Mouse (Mus musculus) layer of hippocampus, postnatal 25 days (tissue): ENCODE results near the gene Tsnaxip1. TPM values are rescaled to one million over a fixed set of nuclear protein-coding genes. Genes with fewer than 3 reads are reported as not detected.
"Not testable (repeated sequence)": the region's sequence is repeated elsewhere in the genome, so short reads cannot be mapped to it uniquely, and the experiment has no call there.

Experiments used
- DNase-seq, 2 experiments: peaks; one replicate each; pipeline ENCODE4 v3.0.0; 2022; ENCODE audit warnings: mixed read lengths in 2 of 2, low spot score in 1 of 2; ENCODE audit errors: extremely low spot score in 1 of 2
- total RNA-seq, 2 experiments: library from RNA; stranded (reverse); gene quantifications; 2 replicates each; pipeline ENCODE4 v1.2.3; 2021

Gene Tsnaxip1
- total RNA-seq, 2 experiments from 2014 or later, result 0.15 to 0.31 TPM

GRCm38 (mm10) chr8:105812511-105812910 lies 15.0 kb upstream of the Tsnaxip1 start:
- DNase-seq, result no peak

DNA sequence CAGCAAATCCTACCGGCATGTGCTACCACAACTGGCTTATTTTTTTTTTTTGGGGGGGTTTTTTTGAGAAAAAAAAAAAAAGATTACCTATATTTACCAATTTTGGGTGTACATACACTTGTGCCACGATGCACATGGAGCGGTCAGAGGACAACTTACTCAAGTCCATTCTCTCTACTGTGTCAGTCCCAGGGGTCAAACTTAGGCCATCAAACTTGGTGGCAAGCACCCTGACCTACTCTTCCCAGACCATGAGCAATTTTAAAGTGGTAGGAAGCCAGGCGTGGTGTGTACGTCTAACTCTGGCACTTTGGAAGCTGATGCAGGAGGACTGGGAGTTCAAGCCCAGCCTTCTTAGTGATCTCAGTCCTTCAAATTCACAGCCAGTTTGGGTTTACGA lies 14.3 kb upstream of the Tsnaxip1 start:
- DNase-seq, result no peak

DNA sequence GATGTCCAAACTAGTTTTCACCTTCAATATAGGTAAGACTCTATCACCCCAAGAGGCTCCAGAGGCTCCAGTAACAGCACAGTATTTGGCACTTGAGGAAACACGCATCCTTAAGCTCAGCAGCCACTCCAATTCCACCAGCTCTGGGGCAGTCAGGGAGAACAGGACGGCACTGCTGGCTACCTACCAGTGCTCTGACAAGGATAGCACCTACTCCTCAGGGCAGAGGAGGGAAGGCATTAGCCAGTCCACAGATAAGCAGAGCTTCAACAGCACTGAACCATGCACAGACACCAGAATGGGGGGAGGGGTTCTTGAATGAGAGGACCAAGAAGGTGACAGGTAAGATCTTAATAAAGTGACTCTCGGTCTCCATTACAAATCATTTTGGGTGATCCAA lies 7.9 kb upstream of the Tsnaxip1 start:
- no peak for DNase-seq

DNA sequence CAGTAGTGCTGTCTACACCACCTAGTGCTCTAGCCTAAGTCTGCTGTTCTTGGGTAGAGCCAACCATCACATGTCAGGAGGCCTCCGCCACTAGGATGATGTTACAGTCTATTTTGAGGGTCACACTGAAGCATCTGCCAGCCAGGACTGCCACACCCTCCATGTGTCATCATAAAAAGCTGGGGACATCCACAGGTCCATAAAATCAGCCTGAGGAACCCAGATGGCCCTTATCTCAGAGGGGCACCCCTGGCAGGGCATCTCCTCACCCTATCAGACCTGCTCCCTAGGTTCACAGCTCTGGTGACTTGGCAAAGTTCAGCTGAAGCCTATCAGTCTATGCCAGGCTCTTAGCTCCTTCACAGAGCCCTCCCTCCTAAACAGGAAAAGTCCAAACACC lies 6.6 kb upstream of the Tsnaxip1 start:
- no peak for DNase-seq

DNA sequence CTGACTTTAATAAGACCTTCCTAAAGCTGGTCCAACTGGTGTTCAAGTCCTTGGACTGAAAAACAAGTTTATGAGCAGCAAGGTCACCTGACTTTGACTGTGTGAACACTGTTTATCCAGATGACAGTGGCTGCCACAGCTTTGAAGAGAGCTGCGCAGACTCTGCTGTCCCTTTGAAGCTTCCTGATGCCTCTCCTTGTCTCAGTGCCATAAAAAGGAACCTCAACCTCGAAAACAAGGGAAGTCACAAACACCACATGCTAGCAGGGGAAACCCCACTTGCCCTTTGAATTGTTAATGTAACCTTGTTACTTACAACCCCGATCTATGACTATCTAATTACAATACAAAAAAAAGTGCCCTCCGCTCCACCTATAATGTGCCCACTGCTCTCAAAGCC lies 2.0 kb upstream of the Tsnaxip1 start:
- no peak for DNase-seq

DNA sequence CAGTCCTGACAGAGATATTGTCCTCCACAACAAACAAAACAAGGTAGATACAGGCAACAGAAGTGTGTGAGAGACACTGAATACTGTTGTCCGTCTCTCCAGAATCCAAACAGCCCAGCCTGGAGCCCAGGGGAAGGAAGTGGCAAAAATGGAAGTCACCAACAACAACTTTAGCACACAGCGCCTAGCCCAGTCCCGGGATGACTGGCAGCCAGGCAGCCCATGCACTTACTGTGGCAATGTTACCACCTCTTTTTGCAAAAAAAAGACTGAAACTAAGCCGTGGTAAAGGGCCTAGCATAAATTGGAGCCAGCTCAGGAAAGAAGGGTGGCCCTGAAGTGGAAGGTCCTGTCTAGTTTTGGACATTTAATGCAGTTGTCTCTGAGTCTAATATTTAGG lies 1.2 kb upstream of the Tsnaxip1 start:
- no peak for DNase-seq

DNA sequence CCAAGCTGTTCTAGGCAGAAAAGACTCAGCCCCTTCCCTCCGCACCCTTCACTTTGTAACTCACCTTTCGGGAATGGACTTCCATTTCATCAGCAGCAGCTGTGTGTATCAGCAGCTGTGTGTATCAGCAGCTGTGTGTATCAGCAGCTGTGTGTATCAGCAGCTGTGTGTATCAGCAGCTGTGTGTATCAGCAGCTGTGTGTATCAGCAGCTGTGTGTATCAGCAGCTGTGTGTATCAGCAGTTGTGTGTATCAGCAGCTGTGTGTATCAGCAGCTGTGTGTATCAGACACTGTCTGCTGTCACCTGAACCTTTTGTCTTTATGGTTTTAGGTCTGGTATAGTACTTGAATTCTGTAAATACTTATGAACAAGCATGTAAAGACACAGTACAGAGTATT lies 6.2 kb downstream of the Tsnaxip1 start:
- DNase-seq, result not testable (repeated sequence)

DNA sequence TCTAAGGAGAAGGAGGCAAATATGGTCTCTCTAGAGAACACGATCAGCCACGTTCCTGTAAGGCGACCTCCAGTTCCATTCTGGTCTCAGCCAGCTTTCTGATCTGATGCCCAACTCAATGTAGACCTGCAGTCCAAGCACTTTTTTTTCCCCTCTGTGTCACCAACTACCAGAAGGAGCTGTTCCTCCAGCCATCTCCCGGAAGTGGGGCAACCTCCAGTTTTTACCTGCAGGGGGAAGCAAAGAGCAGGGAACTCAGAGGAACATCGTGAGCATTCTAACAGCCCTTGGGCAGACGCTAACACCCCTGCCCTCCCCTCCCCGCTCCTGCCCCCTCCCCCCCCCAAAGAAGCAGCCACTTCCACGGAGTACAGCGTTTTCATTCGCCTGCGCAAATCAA lies 7.8 kb downstream of the Tsnaxip1 start:
- DNase-seq, result peak in 1 of 2 experiments; percentile 67

GRCm38 (mm10) chr8:105836991-105837390 lies 9.5 kb downstream of the Tsnaxip1 start:
- no peak for DNase-seq

DNA sequence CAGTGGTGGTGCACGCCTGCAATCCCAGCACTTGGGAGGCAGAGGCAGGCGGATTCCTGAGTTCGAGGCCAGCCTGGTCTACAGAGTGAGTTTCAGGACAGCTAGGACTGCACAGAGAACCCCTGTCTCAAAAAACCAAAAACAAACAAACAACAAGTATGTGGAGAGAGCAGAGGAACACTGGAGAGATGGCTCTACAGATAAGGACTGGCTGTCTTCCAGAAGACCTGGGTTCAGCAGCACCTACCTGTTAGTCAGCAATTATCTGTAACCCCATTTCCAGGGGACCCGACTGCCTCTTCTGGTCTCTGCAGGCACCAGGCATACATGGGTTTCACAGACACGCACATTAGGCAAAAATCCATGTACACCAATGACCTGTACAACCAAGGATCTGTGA lies 11.7 kb downstream of the Tsnaxip1 start:
- no peak for DNase-seq

DNA sequence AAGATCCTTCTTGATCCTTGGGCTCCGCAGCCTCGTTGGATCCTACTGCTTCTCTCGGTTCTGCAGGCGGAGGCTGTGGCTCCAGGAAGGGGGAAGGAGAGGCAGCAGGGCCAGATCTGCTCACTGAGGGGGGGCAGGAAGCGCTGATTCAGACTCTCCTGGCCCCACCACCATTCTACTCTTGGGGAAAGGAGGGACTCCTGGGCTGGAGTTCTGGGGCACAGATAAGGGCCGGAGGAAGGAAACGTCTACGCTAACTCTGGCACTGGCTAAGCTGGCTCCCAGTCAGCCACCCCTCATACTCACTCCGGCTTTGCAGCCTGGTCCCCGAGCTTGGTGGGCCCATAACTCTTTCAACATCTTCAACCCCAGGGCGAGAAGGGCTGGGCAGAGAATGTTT lies 19.1 kb downstream of the Tsnaxip1 start:
- DNase-seq, result no peak

DNA sequence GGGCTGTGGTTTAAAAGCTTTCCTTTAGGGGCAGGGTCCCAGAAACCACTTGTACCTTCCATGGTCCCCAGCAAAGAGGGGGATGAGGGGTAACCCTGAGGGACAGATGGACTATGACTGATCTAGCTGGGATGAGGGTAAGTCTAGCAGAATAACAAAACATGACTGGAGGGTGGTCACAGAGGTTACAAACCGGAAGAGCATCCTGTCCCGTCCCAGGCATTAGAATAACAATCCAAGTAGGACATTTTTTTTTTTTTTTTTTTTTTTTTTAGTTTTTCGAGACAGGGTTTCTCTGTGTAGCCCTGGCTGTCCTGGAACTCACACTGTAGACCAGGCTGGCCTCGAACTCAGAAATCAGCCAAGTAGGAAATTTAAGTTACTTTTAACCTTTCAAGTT lies 22.5 kb downstream of the Tsnaxip1 start:
- DNase-seq, result no peak

- DNase-seq, result no peak
Measured at GRCm38 (mm10) chr8:105850611-105851010, 23.1 kb downstream of the Tsnaxip1 start.

DNA sequence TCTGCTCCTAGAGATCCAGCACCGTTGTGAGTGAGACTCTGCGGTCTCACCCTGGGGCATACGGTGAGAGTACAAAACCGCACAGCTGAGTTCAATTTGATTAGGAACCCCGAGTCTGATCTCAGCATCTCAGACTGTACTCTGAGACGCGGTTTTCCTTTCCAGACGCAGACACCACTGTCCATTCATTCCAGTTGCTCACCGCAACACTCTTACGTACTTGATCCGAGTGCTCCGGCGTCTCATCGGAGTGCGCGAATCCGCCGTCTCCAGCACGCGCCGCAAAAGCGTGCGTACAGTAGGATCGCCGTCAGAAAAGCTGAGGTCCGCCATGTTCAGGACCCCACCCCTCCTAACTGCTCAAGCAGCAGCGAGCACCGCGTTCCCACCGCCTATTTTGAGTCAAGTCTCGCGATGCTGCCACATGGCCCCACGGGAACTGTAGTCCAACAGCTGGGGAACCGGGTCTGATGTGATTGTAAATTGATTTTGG lies 24.2 kb downstream of the Tsnaxip1 start:
- peak; percentile 71 to 81 for DNase-seq

- no peak for DNase-seq
Measured at GRCm38 (mm10) chr8:105852146-105852729, 24.7 kb downstream of the Tsnaxip1 start.

GRCm38 (mm10) chr8:105853178-105853577 lies 25.6 kb downstream of the Tsnaxip1 start, which contains the start of gene Cenpt:
Gene Cenpt (minus strand): TSS chr8:105853278.
- DNase-seq, result no peak

GRCm38 (mm10) chr8:105854303-105854702 lies 26.8 kb downstream of the Tsnaxip1 start:
- no peak for DNase-seq

GRCm38 (mm10) chr8:105854715-105855216 lies 27.2 kb downstream of the Tsnaxip1 start, which contains the start of gene Thap11:
Gene Thap11 (plus strand): TSS chr8:105855132.
- DNase-seq, result peak; percentile 77 to 86

- peak in 1 of 2 experiments; percentile 33 for DNase-seq
Measured at GRCm38 (mm10) chr8:105855248-105856167, 28.0 kb downstream of the Tsnaxip1 start.

GRCm38 (mm10) chr8:105856168-105856835 lies 28.8 kb downstream of the Tsnaxip1 start:
- peak in 1 of 2 experiments; percentile 8 for DNase-seq

DNA sequence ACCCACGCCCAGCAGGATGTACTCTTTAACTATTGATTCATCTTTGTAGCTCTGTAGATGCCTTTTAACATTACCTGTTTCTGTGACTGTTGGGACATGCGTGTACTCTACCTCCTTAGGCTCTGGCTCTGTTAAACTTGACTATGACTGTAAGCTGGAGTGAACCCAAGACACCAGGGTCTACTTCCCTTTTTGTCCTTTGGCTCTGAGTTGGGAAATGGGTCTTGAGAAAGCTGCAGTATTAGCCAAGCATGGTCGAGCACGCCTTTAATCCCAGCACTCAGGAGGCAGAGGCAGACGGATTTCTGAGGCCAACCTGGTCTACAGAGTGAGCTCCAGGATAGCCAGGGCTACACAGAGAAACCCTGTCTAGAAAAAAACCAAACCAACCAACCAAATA lies 31.0 kb downstream of the Tsnaxip1 start:
- DNase-seq, result no peak
